Mouse (Mus musculus) neutrophil, adult 5-6 weeks (primary cell): ENCODE data around the gene Rbm38. TPM values are rescaled to one million over a fixed set of nuclear protein-coding genes. Genes with fewer than 3 reads are reported as not detected.

ENCODE experiments used
- ATAC-seq: fragments of 151-379, 151-347 bp; 2 replicates; pipeline ENCODE4 v1.8.0; 2017; ENCODE audit warnings: mild to moderate bottlenecking, moderate TSS enrichment; ENCODE audit not compliant: insufficient number of reproducible peaks, poor library complexity, low FRiP score, severe bottlenecking; ENCODE audit errors: extremely low read depth
- total RNA-seq: library from RNA; stranded (forward); fragments of 200-1000 nt; gene quantifications from 2 replicates; pipeline ENCODE4 v1.2.3, GENCODE M21; 2017

Gene Rbm38
- total RNA-seq, 1 experiment from 2014 or later, result 90.4 TPM

DNA sequence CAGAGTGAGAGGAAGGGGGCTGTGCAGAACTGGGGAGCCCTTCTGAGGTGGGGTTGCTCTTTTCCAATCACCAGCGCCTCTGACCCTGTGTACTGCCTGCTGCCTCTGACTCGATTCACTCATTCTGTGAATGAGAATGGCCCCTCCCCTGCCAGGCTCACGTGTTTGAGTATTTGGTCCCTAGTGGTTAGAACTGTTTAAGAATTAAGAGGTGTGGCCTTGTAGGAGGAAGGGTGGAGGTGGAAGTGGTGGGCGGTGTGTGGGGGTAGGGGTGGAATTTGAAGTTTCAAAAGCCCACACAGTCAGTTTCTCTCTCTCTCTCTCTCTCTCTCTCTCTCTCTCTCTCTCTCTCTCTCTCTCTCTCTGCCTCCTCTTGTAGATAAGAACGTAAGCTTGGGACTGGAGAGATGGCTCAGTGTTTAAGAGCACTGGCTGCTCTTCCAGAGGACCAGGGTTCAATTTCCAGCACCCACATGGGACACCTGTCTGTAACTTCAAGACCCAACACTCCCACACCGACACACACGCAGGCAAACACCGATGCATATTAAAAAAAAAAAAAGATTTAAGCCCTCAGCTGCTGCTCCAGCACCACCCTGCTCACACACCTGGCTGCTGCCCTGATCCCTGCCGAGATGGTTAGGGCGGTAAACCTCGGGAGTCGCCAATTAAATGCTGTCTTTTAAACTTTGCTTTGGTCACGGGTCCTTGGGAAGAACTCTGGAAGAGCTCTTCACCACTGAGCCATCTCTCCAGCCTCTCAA lies 63.6 kb downstream of the Rbm38 start:
- ATAC-seq, result peak; percentile 83

Other genes starting within 250 kb of the Rbm38 start
- not detected in 2 replicates for gene Bmp7, start 80.2 kb upstream of the Rbm38 start, total RNA-seq
- gene Spo11, start 42.8 kb upstream of the Rbm38 start, total RNA-seq, result 1.6 and 1.9 TPM in 2 replicates
- 39.8 and 51.1 TPM in 2 replicates for gene Rae1, start 20.4 kb upstream of the Rbm38 start, total RNA-seq
- gene Ctcfl, start 99.0 kb downstream of the Rbm38 start, total RNA-seq, result not detected in 2 replicates
- gene Pck1, start 132.6 kb downstream of the Rbm38 start, total RNA-seq, result not detected in 2 replicates
- 34.0 and 35.7 TPM in 2 replicates for gene Zbp1, start 198.4 kb downstream of the Rbm38 start, total RNA-seq